Mouse (Mus musculus) CH12.LX (cell line): Measurements from ENCODE around the gene Bdp1. TPM values are rescaled to one million over a fixed set of nuclear protein-coding genes. Genes with fewer than 3 reads are reported as not detected.

Experiments used
- DNase-seq: peaks from one replicate; pipeline ENCODE4 v3.0.0-alpha.2; 2013; ENCODE audit errors: extremely low read depth
- H3K27ac ChIP-seq: 2 replicates; pipeline ENCODE4 v1.5.1; 2012; ENCODE audit warnings: low read depth, mild to moderate bottlenecking, control low read depth, moderate library complexity; ENCODE audit not compliant: insufficient read depth
- H3K27me3 ChIP-seq: replicated peaks from 2 replicates; pipeline ENCODE3; 2012; ENCODE audit warnings: inconsistent platforms
- H3K36me3 ChIP-seq, 2 experiments: replicated peaks in 1 of 2; 2 replicates each; pipeline versions ENCODE3 to v1.6.1; 2012; ENCODE audit warnings: inconsistent platforms in 1 of 2, low read length in 1 of 2, mild to moderate bottlenecking in 1 of 2, mixed read lengths in 1 of 2, moderate library complexity in 1 of 2; ENCODE audit not compliant: control insufficient read depth in 1 of 2, insufficient read depth in 1 of 2
- H3K4me1 ChIP-seq, 2 experiments: 2 replicates each; pipeline ENCODE4 v1.6.1; 2012; ENCODE audit warnings: inconsistent platforms in 1 of 2, moderate library complexity in 1 of 2; ENCODE audit not compliant: insufficient read depth in 2 of 2, control insufficient read depth in 1 of 2
- H3K4me2 ChIP-seq: 2 replicates; pipeline ENCODE4 v1.6.1; 2012; ENCODE audit warnings: low read depth, mild to moderate bottlenecking, control low read depth; ENCODE audit not compliant: poor library complexity, insufficient read depth, severe bottlenecking
- H3K4me3 ChIP-seq, 3 experiments: fragments of 150-350 bp in 1 of 3; sonication (generic) in 1 of 3; replicated peaks in 1 of 3; 2 replicates each; pipeline versions ENCODE3 to v1.5.1; 2011 to 2012; ENCODE audit warnings: low read depth in 2 of 3, low read length in 2 of 3, mild to moderate bottlenecking in 2 of 3, moderate library complexity in 2 of 3, control low read depth in 1 of 3, improper control_type of control experiment in 1 of 3, inconsistent platforms in 1 of 3, mixed read lengths in 1 of 3; ENCODE audit not compliant: poor library complexity in 1 of 3
- H3K79me2 ChIP-seq: replicated peaks from 2 replicates; pipeline ENCODE4 v1.6.1; 2012; ENCODE audit warnings: mild to moderate bottlenecking, moderate library complexity; ENCODE audit not compliant: control insufficient read depth, poor library complexity, insufficient read depth, severe bottlenecking; ENCODE audit errors: extremely low read depth
- H3K9ac ChIP-seq: 2 replicates; pipeline ENCODE4 v1.6.1; 2012; ENCODE audit warnings: low read depth, mild to moderate bottlenecking, control low read depth, moderate library complexity; ENCODE audit not compliant: insufficient read depth
- H3K9me3 ChIP-seq: replicated peaks from 2 replicates; pipeline ENCODE3; 2012; ENCODE audit warnings: low read length, inconsistent platforms, mixed read lengths
- BHLHE40 ChIP-seq: IDR thresholded peaks from 2 replicates; pipeline ENCODE4 v1.6.1; 2011; ENCODE audit warnings: mild to moderate bottlenecking, low read depth, low read length, improper control_type of control experiment
- CHD1 ChIP-seq: IDR thresholded peaks from 2 replicates; pipeline ENCODE4 v1.6.1; 2012; ENCODE audit warnings: low read depth, low read length, improper control_type of control experiment, inconsistent platforms
- CTCF ChIP-seq, 2 experiments: IDR thresholded peaks in 1 of 2; conservative IDR thresholded peaks in 1 of 2; 2 replicates each; pipeline ENCODE4 v1.5.1; 2011 to 2012; ENCODE audit warnings: low read depth in 2 of 2, low read length in 2 of 2, improper control_type of control experiment in 1 of 2, inconsistent platforms in 1 of 2, mild to moderate bottlenecking in 1 of 2, moderate library complexity in 1 of 2
- E2F4 ChIP-seq: IDR thresholded peaks from 2 replicates; pipeline ENCODE4 v1.6.1; 2011; ENCODE audit warnings: low read depth, low read length, improper control_type of control experiment; ENCODE audit not compliant: insufficient replicate concordance
- ELF1 ChIP-seq: IDR thresholded peaks from 2 replicates; pipeline ENCODE4 v1.6.1; 2014; ENCODE audit warnings: low read depth, mild to moderate bottlenecking, inconsistent platforms, low read length, improper control_type of control experiment
- EP300 ChIP-seq: IDR thresholded peaks from 2 replicates; pipeline ENCODE4 v1.6.1; 2011; ENCODE audit warnings: low read length, improper control_type of control experiment
- ETS1 ChIP-seq: conservative IDR thresholded peaks from 2 replicates; pipeline ENCODE4 v1.6.1; 2012; ENCODE audit warnings: low read depth, mild to moderate bottlenecking, inconsistent platforms, low read length, improper control_type of control experiment, moderate library complexity
- GABPA ChIP-seq: IDR thresholded peaks from 2 replicates; pipeline ENCODE4 v1.6.1; 2012; ENCODE audit warnings: low read depth, low read length, improper control_type of control experiment, inconsistent platforms; ENCODE audit not compliant: insufficient replicate concordance
- IRF4 ChIP-seq: IDR thresholded peaks from 2 replicates; pipeline ENCODE4 v1.6.1; 2014; ENCODE audit warnings: low read depth, mild to moderate bottlenecking, inconsistent platforms, low read length, improper control_type of control experiment
- JUN ChIP-seq: IDR thresholded peaks from 2 replicates; pipeline ENCODE4 v1.6.1; 2011; ENCODE audit warnings: low read depth, mild to moderate bottlenecking, low read length, improper control_type of control experiment, moderate library complexity; ENCODE audit not compliant: insufficient read depth
- JUND ChIP-seq: conservative IDR thresholded peaks from 2 replicates; pipeline ENCODE4 v1.6.1; 2011; ENCODE audit warnings: low read depth, low read length, improper control_type of control experiment
- MAFK ChIP-seq: IDR thresholded peaks from 2 replicates; pipeline ENCODE4 v1.6.1; 2011; ENCODE audit warnings: low read length, improper control_type of control experiment; ENCODE audit not compliant: insufficient replicate concordance
- MAX ChIP-seq: IDR thresholded peaks from 2 replicates; pipeline ENCODE4 v1.6.1; 2011; ENCODE audit warnings: low read length, improper control_type of control experiment
- MAZ ChIP-seq: IDR thresholded peaks from 2 replicates; pipeline ENCODE4 v1.6.1; 2012; ENCODE audit warnings: low read depth, mild to moderate bottlenecking, inconsistent platforms, low read length, improper control_type of control experiment, moderate library complexity
- MYC ChIP-seq: IDR thresholded peaks from 2 replicates; pipeline ENCODE4 v1.6.1; 2011; ENCODE audit warnings: low read depth, mild to moderate bottlenecking, improper control_type of control experiment, low read length
- NELFE ChIP-seq: IDR thresholded peaks from 2 replicates; pipeline ENCODE4 v1.6.1; 2011; ENCODE audit warnings: low read depth, low read length, improper control_type of control experiment
- PAX5 ChIP-seq: IDR thresholded peaks from 2 replicates; pipeline ENCODE4 v1.6.1; 2012; ENCODE audit warnings: low read length, inconsistent platforms, mixed read lengths
- SIN3A ChIP-seq: IDR thresholded peaks from 2 replicates; pipeline ENCODE4 v1.6.1; 2012; ENCODE audit warnings: low read length, improper control_type of control experiment, inconsistent platforms
- TBP ChIP-seq: conservative IDR thresholded peaks from 2 replicates; pipeline ENCODE4 v1.6.1; 2011; ENCODE audit warnings: low read depth, low read length, improper control_type of control experiment
- TCF12 ChIP-seq: IDR thresholded peaks from 2 replicates; pipeline ENCODE4 v1.6.1; 2014; ENCODE audit warnings: low read depth, mild to moderate bottlenecking, inconsistent platforms, low read length, improper control_type of control experiment
- USF2 ChIP-seq: conservative IDR thresholded peaks from 2 replicates; pipeline ENCODE4 v1.6.1; 2011; ENCODE audit warnings: low read depth, low read length, improper control_type of control experiment
- ZKSCAN1 ChIP-seq: IDR thresholded peaks from 2 replicates; pipeline ENCODE4 v1.6.1; 2012; ENCODE audit warnings: low read depth, inconsistent platforms, low read length, improper control_type of control experiment, borderline replicate concordance
- ZMIZ1 ChIP-seq: IDR thresholded peaks from 2 replicates; pipeline ENCODE4 v1.6.1; 2012; ENCODE audit warnings: low read depth, mild to moderate bottlenecking, inconsistent platforms, low read length, improper control_type of control experiment
- ZNF384 ChIP-seq: IDR thresholded peaks from 2 replicates; pipeline ENCODE4 v1.6.1; 2012; ENCODE audit warnings: low read depth, low read length, improper control_type of control experiment, inconsistent platforms
- dilution Hi-C: fragments of 300-500 bp; cut with MboI; formaldehyde crosslinking; loops from 2 replicates; pipeline ENCODE4 v1.14.3; 2020; ENCODE audit warnings: low sequenced_read_pairs; ENCODE audit not compliant: extremely low pct_unique_long_range_greater_than_20kb, extremely low pct_ligation_motif_present
- in situ Hi-C: fragments of 300-500 bp; cut with MboI; formaldehyde crosslinking; loops from 3 replicates; pipeline ENCODE4 v1.14.3; 2019; ENCODE audit warnings: low sequenced_read_pairs, low pct_ligation_motif_present, low pct_unique_long_range_greater_than_20kb, mixed read lengths
- polyA plus RNA-seq: library from polyadenylated mRNA; unstranded; fragments of >175 nt; gene quantifications from 2 replicates; pipeline ENCODE4 v1.2.1, GENCODE M21; 2012; ENCODE audit warnings: low read depth; ENCODE audit not compliant: insufficient read length
- total RNA-seq, 2 experiments: library from RNA; depleted of rRNA; stranded (reverse); fragments of 300-350 nt in 1 of 2; fragments of >200 nt in 1 of 2; gene quantifications; 2 replicates each; pipeline ENCODE4 v1.2.3; 2012 to 2014

The Bdp1 gene
- total and polyA plus RNA-seq, 3 experiments: 20.0 to 24.2 (median 22.0) TPM

- Histone ChIP-seq H3K36me3 (peaks cover 55 to 83% of the 10 kb centered on the region in 2 experiments), H3K9ac (no peak overlapping the region), H3K79me2 (no peaks in the 10 kb centered on the region), H3K4me1 (no peaks in the 10 kb centered on the region), H3K4me3 (no peak overlapping the region), H3K27ac (no peak overlapping the region), H3K4me2 (no peak overlapping the region), H3K27me3 (no peaks in the 10 kb centered on the region), H3K9me3 (no peaks in the 10 kb centered on the region)
- TF ChIP-seq ZMIZ1 (no peak), E2F4 (no peak), MAZ (no peak), JUN (no peak), MYC (no peak), ELF1 (no peak), GABPA (no peak), TBP (no peak)
- dilution Hi-C loops: no loop called here
- in situ Hi-C loops: no loop called here
- no peak for DNase-seq
Measured at GRCm38 (mm10) chr13:100026013-100026412, 77.9 kb downstream of the Bdp1 start.

- in situ Hi-C loops (no loop called here), dilution Hi-C loops (no loop called here)
- no peak for TF ChIP-seq ETS1
- H3K36me3 ChIP-seq: peaks cover 11 to 20% of the 10 kb centered on the region in 2 experiments
- no peak for DNase-seq
- H3K27ac ChIP-seq: no peak overlapping the region
- no peak overlapping the region for H3K4me2 ChIP-seq
- no peaks in the 10 kb centered on the region for H3K79me2 ChIP-seq
- H3K4me3 ChIP-seq: no peak overlapping the region
- no peak overlapping the region for H3K9ac ChIP-seq
- H3K9me3 ChIP-seq: no peaks in the 10 kb centered on the region
- H3K27me3 ChIP-seq: no peaks in the 10 kb centered on the region
- peaks cover 2 to 23% of the 10 kb centered on the region in 2 experiments for H3K4me1 ChIP-seq
Measured at GRCm38 (mm10) chr13:100016891-100017290, 87.0 kb downstream of the Bdp1 start.

DNA sequence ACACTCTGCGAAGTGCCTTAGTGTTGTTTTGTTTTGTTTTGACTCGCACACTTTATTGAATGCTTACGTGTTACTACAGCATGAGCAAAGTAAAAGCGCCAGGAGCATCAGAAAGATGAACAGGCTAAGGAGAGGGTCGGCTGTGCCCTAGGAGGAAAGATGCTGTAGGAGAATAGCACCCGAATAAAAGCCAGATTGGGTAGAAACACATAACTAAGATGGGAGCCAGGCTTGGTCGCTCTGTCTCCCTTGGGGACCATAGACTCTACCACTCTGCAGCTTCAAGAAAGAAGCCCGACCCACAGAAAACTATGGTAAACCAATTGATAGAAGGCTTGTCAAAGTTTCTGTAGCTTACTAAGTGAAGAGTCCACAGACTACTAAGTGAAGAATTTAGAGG lies 87.9 kb downstream of the Bdp1 start:
- Histone ChIP-seq H3K4me1 (peaks cover 2 to 23% of the 10 kb centered on the region in 2 experiments), H3K36me3 (peaks cover 7 to 15% of the 10 kb centered on the region in 2 experiments), H3K27ac (peak overlapping the region; percentile 40; the same call in 1 of the 2 replicates), H3K27me3 (no peaks in the 10 kb centered on the region), H3K9ac (peak overlapping the region; percentile 83), H3K79me2 (no peaks in the 10 kb centered on the region), H3K4me2 (peak overlapping the region; percentile 87), H3K4me3 (peak overlapping the region; percentile 46 to 89 (median 83)), H3K9me3 (no peaks in the 10 kb centered on the region)
- dilution Hi-C loops (no loop called here), in situ Hi-C loops (no loop called here)
- DNase-seq: peak; percentile 21
- TF ChIP-seq CHD1 (no peak), EP300 (no peak), TCF12 (no peak; the same call in 1 of the 2 replicates), CTCF (conservative IDR thresholded peaks at IDR 0.05 in 1 of 2, IDR thresholded peaks at IDR 0.05 in 1 of 2; ENCODE audit: low read depth in 2 of 2, low read length in 2 of 2) (no peak), ELF1 (no peak), JUN (no peak), USF2 (no peak), JUND (no peak), NELFE (no peak), TBP (no peak), ZKSCAN1 (no peak), MAX (no peak), ETS1 (no peak), BHLHE40 (no peak), SIN3A (no peak), PAX5 (no peak), IRF4 (no peak), GABPA (no peak), MAFK (no peak), ZNF384 (no peak)
